Mouse (Mus musculus) CH12.LX (cell line): Measurements from ENCODE around the gene Sh3rf3.

Experiments used
- BHLHE40 ChIP-seq: IDR thresholded peaks from 2 replicates; pipeline ENCODE4 v1.6.1; 2011; ENCODE audit warnings: mild to moderate bottlenecking, low read depth, low read length, improper control_type of control experiment
- CTCF ChIP-seq, 2 experiments: IDR thresholded peaks in 1 of 2; conservative IDR thresholded peaks in 1 of 2; 2 replicates each; pipeline ENCODE4 v1.5.1; 2011 to 2012; ENCODE audit warnings: low read depth in 2 of 2, low read length in 2 of 2, improper control_type of control experiment in 1 of 2, inconsistent platforms in 1 of 2, mild to moderate bottlenecking in 1 of 2, moderate library complexity in 1 of 2
- E2F4 ChIP-seq: IDR thresholded peaks from 2 replicates; pipeline ENCODE4 v1.6.1; 2011; ENCODE audit warnings: low read depth, low read length, improper control_type of control experiment; ENCODE audit not compliant: insufficient replicate concordance
- ETS1 ChIP-seq: conservative IDR thresholded peaks from 2 replicates; pipeline ENCODE4 v1.6.1; 2012; ENCODE audit warnings: low read depth, mild to moderate bottlenecking, inconsistent platforms, low read length, improper control_type of control experiment, moderate library complexity
- MAFK ChIP-seq: IDR thresholded peaks from 2 replicates; pipeline ENCODE4 v1.6.1; 2011; ENCODE audit warnings: low read length, improper control_type of control experiment; ENCODE audit not compliant: insufficient replicate concordance
- POLR2A ChIP-seq: IDR thresholded peaks from 2 replicates; pipeline ENCODE4 v1.6.1; 2011; ENCODE audit warnings: low read depth, mild to moderate bottlenecking, improper control_type of control experiment, low read length
- ZKSCAN1 ChIP-seq: IDR thresholded peaks from 2 replicates; pipeline ENCODE4 v1.6.1; 2012; ENCODE audit warnings: low read depth, inconsistent platforms, low read length, improper control_type of control experiment, borderline replicate concordance

DNA sequence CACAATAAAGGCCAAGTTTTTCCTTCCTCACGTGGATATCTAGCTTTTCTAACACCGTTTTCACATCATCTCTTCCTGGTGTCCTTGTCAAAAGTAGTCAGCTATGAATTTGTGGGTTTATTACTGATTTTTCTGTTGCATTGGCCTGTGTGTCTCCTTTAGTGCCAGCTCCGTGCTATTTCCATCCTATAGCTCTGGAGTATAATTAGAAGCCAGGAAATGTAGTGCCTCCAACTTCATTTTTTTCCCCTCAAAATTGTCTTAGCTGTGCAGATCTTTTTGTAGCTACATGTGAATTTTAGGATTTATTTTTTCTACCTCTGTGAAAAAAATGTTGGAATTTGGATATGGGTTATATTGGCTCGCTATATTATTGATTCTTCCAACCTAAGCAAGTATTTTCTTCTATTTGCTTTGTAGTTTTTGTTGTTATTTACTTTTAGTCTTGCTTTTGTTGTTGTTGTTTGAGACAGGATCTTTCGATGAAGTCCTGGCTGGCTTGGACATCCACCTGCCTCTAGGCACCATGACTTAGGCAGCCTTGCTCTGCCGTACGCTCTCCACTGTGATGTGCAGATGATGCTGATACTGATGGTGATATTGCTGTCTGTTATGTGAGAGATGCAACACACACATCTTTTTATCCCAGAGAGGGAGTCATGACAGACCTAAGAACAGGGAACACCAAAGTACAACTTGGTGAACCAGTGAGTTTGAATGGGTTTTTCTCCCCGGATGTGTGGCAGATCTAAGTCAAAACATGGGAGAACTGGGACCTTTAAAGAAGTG, 24.5 kb upstream of the Sh3rf3 start:
- TF ChIP-seq MAFK: no peak
- no peak for TF ChIP-seq POLR2A
- no peak for TF ChIP-seq E2F4
- no peak for TF ChIP-seq CTCF (conservative IDR thresholded peaks at IDR 0.05 in 1 of 2, IDR thresholded peaks at IDR 0.05 in 1 of 2; ENCODE audit: low read depth in 2 of 2, low read length in 2 of 2)
- TF ChIP-seq ZKSCAN1: no peak
- no peak for TF ChIP-seq ETS1
- no peak for TF ChIP-seq BHLHE40
